Mouse (Mus musculus): ENCODE results near the gene Hes5. TPM values are rescaled to one million over a fixed set of nuclear protein-coding genes. Genes with fewer than 3 reads are reported as not detected.
A peak's percentile ranks its signal among the peaks of the same experiment; 100 is the strongest.

Gene Hes5
- polyA plus RNA-seq, 1 experiment from 2014 or later = 0.45 TPM

- no peaks in the 10 kb centered on the region for H3K9me3 ChIP-seq
- H3K27me3 ChIP-seq (replicated peaks) = peaks cover 16% of the 10 kb centered on the region
- peaks cover 15% of the 10 kb centered on the region for H3K4me1 ChIP-seq
- no peak overlapping the region for H3K4me3 ChIP-seq
- WGBS = 74% methylated on average over 10 of the region's 10 CpGs
- no peaks in the 10 kb centered on the region for H3K36me3 ChIP-seq
- no peak for ATAC-seq (ENCODE audit: extremely low read depth, insufficient number of reproducible peaks, low FRiP score, low TSS enrichment)
- H3K4me2 ChIP-seq = no peak overlapping the region
- H3K9ac ChIP-seq = no peak overlapping the region
- H3K27ac ChIP-seq (replicated peaks) = no peak overlapping the region
Observed at GRCm38 (mm10) chr4:154942632-154943322, 17.9 kb upstream of the Hes5 start.

GRCm38 (mm10) chr4:154943323-154944039, 17.2 kb upstream of the Hes5 start:
- peaks cover 23% of the 10 kb centered on the region for H3K27me3 ChIP-seq (replicated peaks)
- H3K9ac ChIP-seq = no peak overlapping the region
- H3K4me1 ChIP-seq = peaks cover 15% of the 10 kb centered on the region
- H3K4me2 ChIP-seq = no peak overlapping the region
- no peak overlapping the region for H3K4me3 ChIP-seq
- no peak overlapping the region for H3K27ac ChIP-seq (replicated peaks)
- 61% methylated on average over 6 of the region's 6 CpGs for WGBS
- no peak for ATAC-seq (ENCODE audit: extremely low read depth, insufficient number of reproducible peaks, low FRiP score, low TSS enrichment)
- no peaks in the 10 kb centered on the region for H3K9me3 ChIP-seq
- no peaks in the 10 kb centered on the region for H3K36me3 ChIP-seq

- H3K9ac ChIP-seq = no peak overlapping the region
- H3K36me3 ChIP-seq = no peaks in the 10 kb centered on the region
- ATAC-seq (ENCODE audit: extremely low read depth, insufficient number of reproducible peaks, low FRiP score, low TSS enrichment) = peak; percentile 37; the same call in 1 of the 2 replicates
- peaks cover 15% of the 10 kb centered on the region for H3K4me1 ChIP-seq
- WGBS = 13% methylated on average over 2 of the region's 2 CpGs
- H3K4me2 ChIP-seq = no peak overlapping the region
- H3K4me3 ChIP-seq = no peak overlapping the region
- no peak overlapping the region for H3K27ac ChIP-seq (replicated peaks)
- H3K27me3 ChIP-seq (replicated peaks) = peaks cover 29% of the 10 kb centered on the region
- no peaks in the 10 kb centered on the region for H3K9me3 ChIP-seq
Observed at GRCm38 (mm10) chr4:154944121-154944590, 16.6 kb upstream of the Hes5 start.

DNA sequence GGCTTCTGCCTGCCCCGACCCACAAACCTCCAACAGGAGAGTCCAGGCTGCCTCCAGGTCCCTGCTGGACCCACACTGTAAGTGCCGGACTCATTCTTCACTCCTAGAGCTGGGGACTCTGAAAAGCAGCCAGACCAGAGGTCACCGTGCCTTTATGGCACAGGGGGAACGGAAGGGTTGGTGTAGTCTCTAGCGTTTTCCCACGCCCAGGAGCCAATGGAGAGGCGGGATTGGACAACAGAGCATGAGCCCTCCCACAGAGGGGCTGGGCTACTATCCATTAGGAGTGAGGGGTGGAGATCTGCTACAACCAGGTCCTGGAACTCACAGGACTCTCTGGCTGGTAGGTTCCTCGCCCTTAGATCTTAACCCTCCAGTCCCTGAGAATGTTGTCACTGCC, 14.4 kb upstream of the Hes5 start:
- Histone ChIP-seq H3K4me1 (peaks cover 15% of the 10 kb centered on the region), H3K9me3 (no peaks in the 10 kb centered on the region), H3K36me3 (no peaks in the 10 kb centered on the region), H3K4me2 (peak overlapping the region; percentile 67), H3K27ac (replicated peaks) (no peak overlapping the region), H3K4me3 (peak overlapping the region; percentile 33), H3K27me3 (replicated peaks) (peaks cover 46% of the 10 kb centered on the region), H3K9ac (peak overlapping the region; percentile 74)
- peak; percentile 72; the same call in 1 of the 2 replicates for ATAC-seq (ENCODE audit: extremely low read depth, insufficient number of reproducible peaks, low FRiP score, low TSS enrichment)
- WGBS = 3% methylated on average over 8 of the region's 8 CpGs

- H3K4me2 ChIP-seq = no peak overlapping the region
- WGBS = 45% methylated on average over 14 of the region's 14 CpGs
- peaks cover 65% of the 10 kb centered on the region for H3K27me3 ChIP-seq (replicated peaks)
- H3K36me3 ChIP-seq = no peaks in the 10 kb centered on the region
- H3K4me3 ChIP-seq = no peak overlapping the region
- no peak for ATAC-seq (ENCODE audit: extremely low read depth, insufficient number of reproducible peaks, low FRiP score, low TSS enrichment)
- 0 out of 2 replicates have a peak overlapping the region, but pooled peaks have one; percentile 5 for H3K9ac ChIP-seq
- no peak overlapping the region for H3K27ac ChIP-seq (replicated peaks)
- no peaks in the 10 kb centered on the region for H3K9me3 ChIP-seq
- H3K4me1 ChIP-seq = peaks cover 18% of the 10 kb centered on the region
Observed at GRCm38 (mm10) chr4:154948066-154948939, 12.4 kb upstream of the Hes5 start.

DNA sequence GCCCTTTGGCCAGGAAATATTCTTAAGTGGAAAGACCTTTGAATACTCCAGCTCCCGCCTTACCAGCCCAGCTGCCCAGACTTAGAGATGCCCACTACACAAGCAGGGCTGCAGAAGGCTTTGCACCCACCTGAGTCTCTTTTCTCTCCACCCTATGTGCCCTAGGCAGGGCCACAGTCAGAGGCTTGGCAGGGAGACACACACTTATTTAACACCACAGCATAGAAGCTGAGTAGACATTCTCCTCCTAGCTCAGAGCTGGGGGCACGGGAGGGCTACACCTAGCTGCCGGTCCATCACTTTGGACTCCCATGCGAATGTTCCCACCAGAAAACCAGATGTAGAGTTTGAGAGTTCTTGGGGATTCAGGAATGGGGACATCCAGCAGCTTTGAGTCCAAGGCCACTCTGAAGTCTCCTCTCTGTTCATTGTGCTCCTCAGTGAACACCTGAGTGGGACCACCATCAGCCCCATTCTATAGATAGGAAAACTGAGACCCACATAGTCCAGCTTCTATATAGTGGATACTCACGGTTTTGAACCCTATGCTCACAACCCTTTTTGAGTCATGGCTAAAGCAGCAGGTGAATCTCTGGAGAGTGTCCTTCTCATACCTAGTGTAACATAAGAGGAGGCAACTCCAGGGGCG, 11.7 kb upstream of the Hes5 start:
- Histone ChIP-seq H3K27ac (replicated peaks) (no peak overlapping the region), H3K27me3 (replicated peaks) (peaks cover 73% of the 10 kb centered on the region)
- 67% methylated on average over 6 of the region's 6 CpGs for WGBS

GRCm38 (mm10) chr4:154949589-154949982, 11.1 kb upstream of the Hes5 start:
- no peak for ATAC-seq (ENCODE audit: extremely low read depth, insufficient number of reproducible peaks, low FRiP score, low TSS enrichment)

More for the DNA sequence above, 11.7 kb upstream of the Hes5 start:
- H3K9me3 ChIP-seq = no peaks in the 10 kb centered on the region
- no peak for ATAC-seq (ENCODE audit: extremely low read depth, insufficient number of reproducible peaks, low FRiP score, low TSS enrichment)
- H3K9ac ChIP-seq = no peak overlapping the region
- H3K4me1 ChIP-seq = peaks cover 14% of the 10 kb centered on the region
- no peaks in the 10 kb centered on the region for H3K36me3 ChIP-seq
- no peak overlapping the region for H3K4me2 ChIP-seq
- H3K4me3 ChIP-seq = no peak overlapping the region

DNA sequence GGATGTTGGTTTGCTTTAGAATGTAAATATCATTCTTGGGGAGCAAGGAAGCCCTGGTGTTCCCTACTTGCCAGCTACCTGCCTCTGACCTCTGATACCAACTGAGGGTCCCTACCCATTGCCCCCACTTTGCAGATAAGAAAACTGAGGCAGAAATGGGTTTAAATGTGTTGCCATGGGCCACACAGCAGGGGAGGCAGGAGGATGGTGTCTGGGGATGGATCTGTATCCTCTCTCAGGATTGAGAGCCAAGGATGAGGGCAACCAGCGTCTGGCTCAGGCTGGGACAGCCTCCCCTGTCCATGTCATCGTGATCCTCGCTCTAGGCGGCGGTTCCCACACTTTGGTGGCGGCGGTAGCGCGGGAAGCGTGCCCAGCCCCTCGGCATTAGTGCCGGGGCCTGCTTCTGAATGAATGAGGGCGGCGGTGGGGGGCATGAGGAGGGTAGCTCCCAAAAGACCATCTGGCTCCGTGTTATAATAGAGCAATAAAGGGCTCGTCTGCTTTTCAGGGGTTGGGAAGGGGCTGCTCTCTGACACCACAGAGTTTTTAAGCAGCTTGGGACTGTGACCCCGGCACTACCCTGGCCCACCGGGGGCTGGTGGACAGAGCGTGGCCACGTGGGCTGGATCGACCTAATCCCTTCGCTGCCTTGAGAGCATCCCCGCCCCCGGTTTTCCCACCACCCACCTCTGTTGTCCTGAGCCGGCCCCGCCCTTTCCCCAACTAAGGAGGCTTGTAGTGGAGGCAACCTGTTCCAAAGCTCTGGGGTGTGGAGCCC, 8.1 kb upstream of the Hes5 start:
- peaks cover 98% of the 10 kb centered on the region for H3K27me3 ChIP-seq (replicated peaks)
- H3K4me3 ChIP-seq = no peak overlapping the region
- no peak for ATAC-seq (ENCODE audit: extremely low read depth, insufficient number of reproducible peaks, low FRiP score, low TSS enrichment)

More at GRCm38 (mm10) chr4:154949589-154949982, 11.1 kb upstream of the Hes5 start:
- Histone ChIP-seq H3K4me3 (no peak overlapping the region), H3K27ac (replicated peaks) (no peak overlapping the region), H3K9me3 (no peaks in the 10 kb centered on the region), H3K27me3 (replicated peaks) (peaks cover 78% of the 10 kb centered on the region), H3K4me1 (peaks cover 13% of the 10 kb centered on the region), H3K4me2 (no peak overlapping the region), H3K9ac (no peak overlapping the region), H3K36me3 (no peaks in the 10 kb centered on the region)
- WGBS = 9% methylated on average over 16 of the region's 16 CpGs

GRCm38 (mm10) chr4:154956604-154957003, 4.1 kb upstream of the Hes5 start:
- no peak overlapping the region for H3K4me3 ChIP-seq
- peaks cover 100% of the 10 kb centered on the region for H3K27me3 ChIP-seq (replicated peaks)
- WGBS = 36% methylated on average over 9 of the region's 9 CpGs
- H3K9ac ChIP-seq = no peak overlapping the region
- ATAC-seq (ENCODE audit: extremely low read depth, insufficient number of reproducible peaks, low FRiP score, low TSS enrichment) = no peak
- H3K36me3 ChIP-seq = no peaks in the 10 kb centered on the region
- peaks cover 32% of the 10 kb centered on the region for H3K4me1 ChIP-seq
- no peaks in the 10 kb centered on the region for H3K9me3 ChIP-seq
- H3K27ac ChIP-seq (replicated peaks) = no peak overlapping the region
- H3K4me2 ChIP-seq = no peak overlapping the region

More for the DNA sequence above, 8.1 kb upstream of the Hes5 start:
- no peak overlapping the region for H3K4me2 ChIP-seq
- H3K9me3 ChIP-seq = no peaks in the 10 kb centered on the region
- no peak overlapping the region for H3K9ac ChIP-seq
- H3K36me3 ChIP-seq = no peaks in the 10 kb centered on the region
- WGBS = 4% methylated on average over 26 of the region's 26 CpGs
- no peak overlapping the region for H3K27ac ChIP-seq (replicated peaks)
- H3K4me1 ChIP-seq = peaks cover 5% of the 10 kb centered on the region; the same call in 1 of the 2 replicates

Data from heart, embryonic 13.5 days (tissue).